Mouse (Mus musculus) bone marrow, adult 2 months (tissue): ENCODE results near the gene Cmtm8.

Experiments used
- CTCF ChIP-seq: fragments of 200-500 bp; IDR thresholded peaks from 2 replicates; pipeline ENCODE4 v1.5.1; 2011; ENCODE audit warnings: low read length, control low read depth; ENCODE audit not compliant: control insufficient read depth, insufficient read depth
- POLR2A ChIP-seq: fragments of 200-500 bp; IDR thresholded peaks from 2 replicates; pipeline ENCODE4 v1.6.1; 2011; ENCODE audit warnings: low read depth, mild to moderate bottlenecking, control low read depth, low read length, borderline replicate concordance; ENCODE audit not compliant: control insufficient read depth

DNA sequence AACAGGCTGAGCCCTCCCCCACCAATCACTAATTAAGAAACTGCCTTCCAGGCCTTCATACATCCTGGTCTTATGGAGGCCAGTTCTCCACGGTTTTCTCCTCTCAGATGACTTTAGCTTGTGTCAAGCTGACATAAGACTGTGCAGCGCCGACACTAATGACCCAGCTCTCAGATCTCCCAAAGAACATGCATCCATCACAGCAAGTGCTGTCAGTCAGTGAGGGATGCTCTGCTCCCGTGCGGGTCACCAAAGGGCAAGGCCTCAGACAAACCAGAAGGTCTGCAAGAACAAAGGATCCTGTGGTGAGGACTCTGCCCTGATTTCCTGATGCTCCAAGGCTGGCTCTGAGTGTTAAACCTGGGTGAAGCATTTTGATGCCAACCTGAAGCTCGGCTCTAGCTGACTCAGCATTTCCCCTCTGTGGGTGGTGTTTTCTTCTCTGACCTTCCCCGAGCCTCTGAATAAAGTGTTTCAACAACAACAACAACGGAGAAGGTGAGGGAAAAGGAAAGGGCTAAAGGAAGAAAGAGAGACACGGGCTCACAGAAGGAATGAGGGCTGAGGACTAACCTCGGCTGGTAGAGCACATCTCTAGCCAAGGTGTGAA is 44.4 kb downstream of the Cmtm8 start:
- TF ChIP-seq CTCF: no peak
- TF ChIP-seq POLR2A: no peak
